Mouse (Mus musculus) neural tube, embryonic 15.5 days (tissue): ENCODE data around the gene Fam83f. TPM values are rescaled to one million over a fixed set of nuclear protein-coding genes. Genes with fewer than 3 reads are reported as not detected.

Experiments used
- microRNA-seq: library from miRNA; unstranded; fragments of <30 nt; microRNA quantifications from one replicate; pipeline ENCODE4, GENCODE M21; 2017
- polyA plus RNA-seq: library from polyadenylated mRNA; unstranded; fragments of >200 nt; fragmentation: Nextera tagmentation; extraction: Ambion mirVana; gene quantifications from 2 replicates; pipeline ENCODE4 v1.2.1, GENCODE M21; 2015

Gene Fam83f
- polyA plus RNA-seq, 1 experiment from 2014 or later, result 0.23 TPM

Small RNAs within 50 kb of the gene (microRNA-seq; reads per million reads assigned to microRNA genes)
- gene Mir6957, result not detected

Other genes with a start within 250 kb of the Fam83f start
- 0.08 TPM in 1 of 2 replicates, not detected in the other for gene Enthd1, start 106.7 kb upstream of the Fam83f start, polyA plus RNA-seq
- gene Grap2, start 99.3 kb upstream of the Fam83f start, polyA plus RNA-seq, result 0.35 and 4.8 TPM in 2 replicates
- gene Tnrc6b, start 39.5 kb downstream of the Fam83f start, polyA plus RNA-seq, result 30.3 and 33.2 TPM in 2 replicates